Mouse (Mus musculus) testis, adult 2 months (tissue): ENCODE results near the gene Jam3.

Source experiments
- CTCF ChIP-seq: fragments of 200-500 bp; IDR thresholded peaks from 2 replicates; pipeline ENCODE4 v1.5.1; 2012; ENCODE audit warnings: low read depth, mild to moderate bottlenecking, inconsistent platforms, low read length, moderate library complexity; ENCODE audit not compliant: control insufficient read depth, insufficient read depth, insufficient replicate concordance
- POLR2A ChIP-seq: fragments of 200-500 bp; IDR thresholded peaks from 2 replicates; pipeline ENCODE4 v1.6.1; 2012; ENCODE audit warnings: low read depth, mild to moderate bottlenecking, inconsistent platforms, low read length, moderate library complexity; ENCODE audit not compliant: control insufficient read depth

DNA sequence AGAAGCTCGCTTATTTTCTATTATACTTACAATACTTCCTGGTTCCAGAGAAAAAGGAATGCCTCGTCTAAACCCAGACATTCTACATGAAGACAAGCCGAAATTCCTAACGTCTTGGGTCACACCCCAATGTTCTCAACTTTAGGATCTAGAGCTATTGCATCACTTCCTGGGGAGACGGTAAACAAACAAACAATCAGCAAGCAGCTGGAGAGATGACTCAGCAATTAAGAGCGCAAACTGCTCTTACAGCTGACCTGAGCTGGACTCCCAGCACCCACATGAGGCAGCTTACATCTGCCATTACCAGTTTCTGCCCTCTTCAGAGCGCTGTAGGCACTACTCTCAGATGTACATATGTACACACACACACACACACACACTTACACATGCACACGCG is 34.0 kb downstream of the Jam3 start:
- no peak for TF ChIP-seq POLR2A
- TF ChIP-seq CTCF, result no peak
